ENCODE assay signal across 19 mouse cellular contexts in the genomic region with DNA sequence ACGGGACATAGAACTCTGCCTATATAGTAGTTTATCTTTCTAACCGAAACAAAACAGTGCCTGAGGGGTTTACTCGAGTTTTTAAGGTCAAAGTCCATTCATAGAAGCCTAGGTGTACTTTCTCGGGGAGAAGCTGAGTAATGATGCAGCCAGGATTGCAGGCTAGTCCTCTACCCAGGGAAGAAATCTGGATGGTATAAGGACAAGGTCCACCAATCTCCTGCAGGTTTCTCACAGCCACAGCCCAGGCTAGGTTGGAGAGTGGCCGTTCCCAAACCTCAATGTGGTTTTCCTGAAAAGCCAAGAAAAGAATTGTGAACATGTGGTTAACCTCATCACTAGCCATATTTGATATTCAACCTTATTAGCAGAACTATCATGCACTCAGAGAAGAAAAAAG.
"Had no signal": no experiment of that assay in that cellular context is flagged by ENCODE, and none has a peak within 500 bp of the region (broad histone marks: within the 10 kb centered on the region; RNA-seq: fewer than 3 reads in every experiment).

No protein-coding gene starts in this region.

- H3K4me3 ChIP-seq: kidney, embryonic 15.5 days; limb, embryonic 12.5 days; limb, embryonic 15.5 days; megakaryocyte, embryonic 14.5 days; midbrain, embryonic 10.5 days; midbrain, embryonic 13.5 days had no signal

- H3K27me3 ChIP-seq: kidney, embryonic 15.5 days; limb, embryonic 15.5 days; megakaryocyte, embryonic 14.5 days; midbrain, embryonic 13.5 days had no signal

- H3K27ac ChIP-seq: kidney, embryonic 15.5 days; limb, embryonic 12.5 days; limb, embryonic 15.5 days; liver, embryonic 14.5 days; midbrain, embryonic 10.5 days; midbrain, embryonic 13.5 days had no signal

- H3K4me2 ChIP-seq: kidney, embryonic 15.5 days; limb, embryonic 12.5 days; limb, embryonic 15.5 days; liver, embryonic 11.5 days; lung, embryonic 14.5 days; midbrain, embryonic 13.5 days had no signal

- ATAC-seq: liver, postnatal 0 days; lung, postnatal 0 days; midbrain, embryonic 13.5 days; midbrain, embryonic 16.5 days had no signal

- H3K9me3 ChIP-seq: kidney, embryonic 15.5 days; limb, embryonic 12.5 days; limb, embryonic 15.5 days; midbrain, embryonic 10.5 days; midbrain, embryonic 13.5 days had no signal

- H3K9ac ChIP-seq: kidney, embryonic 15.5 days; limb, embryonic 12.5 days; limb, embryonic 15.5 days; liver, embryonic 14.5 days; liver, postnatal 0 days; lung, embryonic 14.5 days; midbrain, embryonic 13.5 days had no signal

- DNase-seq: kidney, adult 8-10 months; kidney, postnatal 10 days; kidney, postnatal 36 days; left cerebral cortex, postnatal 4 days; liver, postnatal 0 days; lung, embryonic 14.5 days; lung, postnatal 36 days; thymus, adult 18-20 months; thymus, postnatal 36 days had no signal

- H3K4me1 ChIP-seq: kidney, embryonic 15.5 days; limb, embryonic 12.5 days; limb, embryonic 15.5 days had no signal
